Mouse (Mus musculus): ENCODE measurements around the gene Asic4. TPM values are rescaled to one million over a fixed set of nuclear protein-coding genes. Genes with fewer than 3 reads are reported as not detected.
A peak's percentile ranks its signal among the peaks of the same experiment; 100 is the strongest.

Gene Asic4
- polyA plus RNA-seq, 1 experiment from 2014 or later, result 7.2 TPM

DNA sequence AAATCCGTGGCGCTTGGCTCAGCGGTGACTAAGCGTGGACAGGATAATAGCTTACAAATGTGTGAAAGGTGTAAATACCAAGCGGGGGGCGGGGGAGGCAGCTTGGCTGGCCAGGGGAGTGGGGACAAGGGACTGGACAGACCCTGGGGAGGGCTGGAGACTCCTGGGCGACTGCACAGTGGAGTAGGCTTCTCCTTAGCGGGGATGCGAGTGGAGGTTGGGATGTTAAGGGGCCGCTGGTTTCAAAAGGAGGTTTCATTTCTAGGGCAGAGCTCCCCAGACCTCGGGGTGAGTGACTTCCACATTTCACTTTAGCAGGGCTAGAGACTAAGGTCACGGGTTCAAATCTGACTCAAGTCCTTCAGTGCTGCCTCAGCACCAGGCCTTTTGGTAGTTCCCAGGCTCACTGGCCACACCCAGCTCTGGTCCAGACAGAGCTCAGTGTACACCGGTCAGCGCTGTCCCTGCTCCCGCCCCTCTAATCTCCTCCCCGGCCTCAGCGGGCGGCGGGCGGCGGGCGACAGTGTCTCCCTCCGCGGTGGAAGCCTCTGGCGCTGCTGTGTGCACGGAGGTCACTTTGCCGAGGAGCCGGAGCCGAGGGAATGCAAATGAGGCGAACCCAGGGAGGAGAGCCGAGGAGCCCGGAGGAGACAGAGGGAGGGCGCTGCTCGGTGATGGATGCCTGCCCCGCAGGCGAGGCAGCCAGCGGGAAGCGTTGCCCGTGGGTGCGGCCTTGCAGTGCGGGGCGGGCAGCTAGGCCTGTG is 8.0 kb downstream of the Asic4 start:
- peak overlapping the region; percentile 12 for H3K9ac ChIP-seq (replicated peaks; ENCODE audit: low read depth, low read length)
- no peak overlapping the region for H3K27ac ChIP-seq (ENCODE audit: low read length)
- peak overlapping the region; percentile 56 for H3K4me2 ChIP-seq (ENCODE audit: low read length)
- H3K27me3 ChIP-seq (replicated peaks; ENCODE audit: control insufficient read depth, insufficient read depth, low read length), result peaks cover 5% of the 10 kb centered on the region; the same call in 1 of the 2 replicates
- WGBS, result 4% methylated on average over 42 of the region's 42 CpGs
- H3K36me3 ChIP-seq (ENCODE audit: control insufficient read depth, insufficient read depth), result no peaks in the 10 kb centered on the region
- H3K9me3 ChIP-seq (ENCODE audit: control insufficient read depth, low read length), result no peaks in the 10 kb centered on the region
- peak overlapping the region; percentile 31 for H3K4me3 ChIP-seq (replicated peaks; ENCODE audit: low read length)
- H3K4me1 ChIP-seq (replicated peaks; ENCODE audit: control insufficient read depth, insufficient read depth, low read length), result peaks cover 28% of the 10 kb centered on the region
- peak; percentile 45 for ATAC-seq

DNA sequence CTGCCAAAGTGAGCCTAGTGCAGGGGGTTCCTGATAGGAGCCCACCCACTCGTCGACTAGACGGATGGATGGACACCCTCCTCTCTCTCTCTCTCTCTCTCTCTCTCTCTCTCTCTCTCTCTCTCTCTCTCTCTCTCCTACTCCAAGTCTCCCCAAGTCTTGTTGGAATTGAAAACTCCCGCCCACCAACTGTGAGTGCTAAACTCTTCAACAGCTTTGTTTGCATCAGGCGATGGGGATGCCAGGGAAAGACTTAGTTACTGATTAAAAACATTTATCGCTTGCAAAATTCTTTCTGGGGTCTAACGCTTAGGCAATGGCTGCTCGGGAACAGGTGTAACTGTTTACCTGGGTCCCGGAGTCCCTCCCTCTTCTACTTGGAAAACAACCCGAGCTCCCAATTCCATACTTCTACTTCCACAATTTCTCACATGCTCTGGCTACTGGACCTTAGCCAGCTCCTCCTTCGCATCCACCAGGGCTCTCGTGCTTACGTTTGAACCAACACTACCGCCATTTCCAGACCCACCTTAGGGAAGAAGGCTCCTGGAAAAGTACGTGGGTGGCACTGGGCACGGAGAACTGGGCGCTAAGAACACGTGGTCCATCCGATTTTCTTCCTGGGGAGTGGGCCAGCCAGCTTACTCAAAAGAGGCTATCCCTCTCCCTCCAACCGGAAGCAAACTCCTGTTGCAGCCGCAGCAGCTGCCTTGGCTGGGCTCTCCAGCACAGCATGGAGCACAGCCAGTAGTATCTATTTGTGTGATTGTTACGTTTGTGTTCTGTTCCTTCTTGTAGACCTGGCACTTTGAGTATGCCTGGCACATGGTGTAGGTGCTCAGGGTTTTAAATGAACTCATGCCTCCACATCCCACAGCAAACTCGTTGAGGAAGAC is 8.8 kb downstream of the Asic4 start:
- no peak overlapping the region for H3K27ac ChIP-seq (ENCODE audit: low read length)
- no peaks in the 10 kb centered on the region for H3K9me3 ChIP-seq (ENCODE audit: control insufficient read depth, low read length)
- H3K36me3 ChIP-seq (ENCODE audit: control insufficient read depth, insufficient read depth), result no peaks in the 10 kb centered on the region
- H3K4me1 ChIP-seq (replicated peaks; ENCODE audit: control insufficient read depth, insufficient read depth, low read length), result peaks cover 28% of the 10 kb centered on the region
- peak overlapping the region; percentile 56 for H3K4me2 ChIP-seq (ENCODE audit: low read length)
- peaks cover 5% of the 10 kb centered on the region; the same call in 1 of the 2 replicates for H3K27me3 ChIP-seq (replicated peaks; ENCODE audit: control insufficient read depth, insufficient read depth, low read length)
- peak overlapping the region; percentile 12; the same call in 1 of the 2 replicates for H3K9ac ChIP-seq (replicated peaks; ENCODE audit: low read depth, low read length)
- 12% methylated on average over 23 of the region's 23 CpGs for WGBS
- peak overlapping the region; percentile 31 for H3K4me3 ChIP-seq (replicated peaks; ENCODE audit: low read length)
- 0 out of 2 replicates have a peak, but pooled peaks have one; percentile 13 for ATAC-seq

DNA sequence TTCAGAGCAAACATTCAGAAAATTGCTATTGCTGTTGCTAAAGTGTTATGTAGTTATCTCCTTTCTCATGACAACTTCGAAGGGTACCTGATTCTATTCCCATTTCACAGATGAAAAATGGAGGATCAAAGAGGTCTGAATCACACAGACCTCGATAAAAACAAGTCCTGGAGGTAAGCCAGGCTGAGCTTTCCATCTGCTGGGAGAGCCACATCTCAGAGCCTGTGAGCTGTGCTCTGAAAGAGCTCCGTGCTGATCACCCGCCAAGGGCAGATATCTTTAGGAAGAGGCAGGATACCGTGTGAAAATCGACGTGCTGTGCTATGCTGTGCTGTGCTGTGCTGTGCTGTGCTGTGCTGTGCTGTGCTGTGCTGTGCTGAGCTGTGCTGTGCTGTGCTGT is 10.1 kb downstream of the Asic4 start:
- Histone ChIP-seq H3K36me3 (ENCODE audit: control insufficient read depth, insufficient read depth) (no peaks in the 10 kb centered on the region), H3K9me3 (ENCODE audit: control insufficient read depth, low read length) (no peaks in the 10 kb centered on the region)

DNA sequence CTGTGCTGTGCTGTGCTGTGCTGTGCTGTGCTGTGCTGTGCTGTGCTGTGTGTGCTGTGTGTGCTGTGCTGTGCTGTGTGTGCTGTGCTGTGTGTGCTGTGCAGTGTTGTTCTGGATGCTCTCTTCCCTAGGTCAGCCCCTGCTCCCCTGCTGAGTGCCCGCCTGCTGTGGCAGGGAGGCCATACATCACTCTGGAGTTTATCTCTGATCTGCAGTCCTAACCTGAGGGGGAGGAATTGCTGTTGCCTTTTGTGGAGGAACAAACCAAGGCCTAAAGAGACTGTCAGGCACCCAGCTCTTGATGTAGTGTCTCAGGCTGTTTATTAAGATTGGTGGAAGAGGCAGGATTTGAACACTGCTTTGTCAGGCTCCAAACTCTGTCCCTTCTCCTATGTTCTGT is 12.4 kb downstream of the Asic4 start:
- Histone ChIP-seq H3K4me2 (ENCODE audit: low read length) (no peak overlapping the region), H3K27me3 (replicated peaks; ENCODE audit: control insufficient read depth, insufficient read depth, low read length) (peaks cover 5% of the 10 kb centered on the region; the same call in 1 of the 2 replicates), H3K4me1 (replicated peaks; ENCODE audit: control insufficient read depth, insufficient read depth, low read length) (peaks cover 21% of the 10 kb centered on the region), H3K27ac (ENCODE audit: low read length) (no peak overlapping the region), H3K4me3 (replicated peaks; ENCODE audit: low read length) (no peak overlapping the region), H3K9ac (replicated peaks; ENCODE audit: low read depth, low read length) (no peak overlapping the region), H3K9me3 (ENCODE audit: control insufficient read depth, low read length) (no peaks in the 10 kb centered on the region), H3K36me3 (ENCODE audit: control insufficient read depth, insufficient read depth) (no peaks in the 10 kb centered on the region)
- no peak for ATAC-seq
- 36% methylated on average over 1 of the region's 1 CpGs for WGBS

More for the DNA sequence above, 10.1 kb downstream of the Asic4 start:
- H3K27ac ChIP-seq (ENCODE audit: low read length), result no peak overlapping the region
- 54% methylated on average over 7 of the region's 7 CpGs for WGBS
- no peak for ATAC-seq
- no peak overlapping the region for H3K9ac ChIP-seq (replicated peaks; ENCODE audit: low read depth, low read length)
- H3K4me1 ChIP-seq (replicated peaks; ENCODE audit: control insufficient read depth, insufficient read depth, low read length), result peaks cover 28% of the 10 kb centered on the region
- H3K4me3 ChIP-seq (replicated peaks; ENCODE audit: low read length), result no peak overlapping the region
- H3K27me3 ChIP-seq (replicated peaks; ENCODE audit: control insufficient read depth, insufficient read depth, low read length), result peaks cover 5% of the 10 kb centered on the region; the same call in 1 of the 2 replicates
- no peak overlapping the region for H3K4me2 ChIP-seq (ENCODE audit: low read length)

DNA sequence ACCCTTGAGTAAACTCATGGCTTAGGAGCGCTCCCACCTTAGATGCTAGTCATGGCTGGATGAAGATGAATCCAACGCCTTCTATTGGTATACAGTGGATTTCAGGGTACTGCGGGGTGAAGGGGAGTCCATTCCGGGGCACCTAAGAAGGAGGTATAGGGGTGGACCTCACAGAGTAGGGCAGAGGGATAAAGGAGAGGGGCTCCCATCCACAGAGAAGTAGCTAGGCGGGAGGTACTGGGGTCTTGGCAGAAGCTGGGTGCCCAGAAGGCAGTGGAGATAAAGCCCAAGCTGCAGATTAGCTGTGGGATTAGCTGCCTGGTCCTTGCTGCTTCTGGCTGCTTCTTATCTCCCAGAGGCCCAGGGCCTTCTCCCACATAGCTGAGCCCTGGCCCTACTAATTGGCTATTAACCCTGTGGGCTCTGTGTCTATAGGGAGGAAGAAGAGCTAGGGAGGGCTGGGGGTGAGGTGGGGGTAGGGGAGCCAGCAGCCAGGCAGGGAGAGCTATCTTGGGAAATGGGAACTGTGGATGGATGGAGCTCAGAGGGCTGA is 13.5 kb downstream of the Asic4 start:
- ATAC-seq, result no peak
- H3K36me3 ChIP-seq (ENCODE audit: control insufficient read depth, insufficient read depth), result no peaks in the 10 kb centered on the region
- 57% methylated on average over 5 of the region's 5 CpGs for WGBS
- no peak overlapping the region for H3K4me3 ChIP-seq (replicated peaks; ENCODE audit: low read length)
- no peaks in the 10 kb centered on the region for H3K9me3 ChIP-seq (ENCODE audit: control insufficient read depth, low read length)
- H3K4me2 ChIP-seq (ENCODE audit: low read length), result no peak overlapping the region
- H3K4me1 ChIP-seq (replicated peaks; ENCODE audit: control insufficient read depth, insufficient read depth, low read length), result peaks cover 10% of the 10 kb centered on the region
- H3K27ac ChIP-seq (ENCODE audit: low read length), result no peak overlapping the region
- H3K27me3 ChIP-seq (replicated peaks; ENCODE audit: control insufficient read depth, insufficient read depth, low read length), result peaks cover 6% of the 10 kb centered on the region; the same call in 1 of the 2 replicates
- no peak overlapping the region for H3K9ac ChIP-seq (replicated peaks; ENCODE audit: low read depth, low read length)

DNA sequence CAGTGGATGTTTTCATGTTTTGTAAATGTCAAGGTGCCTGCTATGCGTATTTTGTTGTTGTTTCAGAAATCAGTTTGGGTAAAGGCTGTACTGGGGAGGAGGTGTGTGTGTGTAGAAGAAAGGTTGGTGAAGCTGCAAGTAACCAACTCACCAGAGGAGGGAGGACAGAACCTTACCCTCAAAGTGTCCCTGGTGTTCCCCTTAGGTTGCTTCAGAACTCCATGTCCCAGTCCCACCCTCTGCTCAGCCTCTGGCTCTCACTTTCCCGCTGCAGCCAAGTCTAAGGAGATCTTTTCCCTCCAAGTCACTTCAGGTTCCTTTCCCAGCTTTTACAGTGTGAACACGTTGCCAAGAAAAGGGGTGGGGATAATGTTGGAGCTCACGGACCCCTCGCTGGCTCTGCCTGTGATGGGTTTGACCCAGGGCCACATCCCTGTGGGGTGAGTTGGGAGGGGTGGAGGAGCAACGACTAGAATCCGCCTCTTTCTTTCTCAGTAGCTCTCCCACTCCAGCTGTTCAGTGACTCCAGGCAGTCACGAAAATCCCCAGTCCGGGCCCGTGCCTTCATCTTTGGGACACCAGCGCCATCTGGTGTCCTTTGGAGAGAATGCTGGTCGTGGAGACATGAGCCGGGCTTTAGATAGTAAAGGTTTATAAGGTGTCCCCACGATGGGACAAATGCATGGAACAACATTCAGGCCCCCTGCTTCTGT is 17.1 kb downstream of the Asic4 start:
- Histone ChIP-seq H3K4me2 (ENCODE audit: low read length) (peak overlapping the region; percentile 33; the same call in 1 of the 2 replicates), H3K27ac (ENCODE audit: low read length) (no peak overlapping the region)

DNA sequence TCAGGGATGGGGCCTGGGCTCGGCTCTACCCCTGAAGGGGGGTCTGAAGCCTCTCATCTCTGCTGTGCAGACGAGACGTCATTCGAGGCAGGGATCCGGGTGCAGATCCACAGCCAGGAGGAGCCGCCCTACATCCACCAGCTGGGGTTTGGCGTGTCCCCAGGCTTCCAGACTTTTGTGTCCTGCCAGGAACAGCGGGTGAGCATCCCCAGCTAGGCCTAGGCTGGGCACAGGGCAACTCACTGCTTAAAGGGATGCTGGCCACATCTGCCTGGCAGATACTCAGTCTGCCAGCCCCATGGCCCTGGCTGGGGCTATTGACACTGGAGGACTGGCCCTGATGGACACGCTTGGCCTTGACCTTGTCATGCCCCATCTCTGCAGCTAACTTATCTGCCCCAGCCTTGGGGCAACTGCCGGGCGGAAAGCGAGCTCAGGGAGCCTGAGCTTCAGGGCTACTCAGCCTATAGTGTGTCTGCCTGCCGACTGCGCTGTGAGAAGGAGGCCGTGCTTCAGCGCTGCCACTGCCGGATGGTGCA is 19.1 kb downstream of the Asic4 start:
- Histone ChIP-seq H3K4me1 (replicated peaks; ENCODE audit: control insufficient read depth, insufficient read depth, low read length) (peaks cover 5% of the 10 kb centered on the region), H3K27me3 (replicated peaks; ENCODE audit: control insufficient read depth, insufficient read depth, low read length) (peaks cover 6% of the 10 kb centered on the region; the same call in 1 of the 2 replicates), H3K36me3 (ENCODE audit: control insufficient read depth, insufficient read depth) (peaks cover 7% of the 10 kb centered on the region), H3K27ac (ENCODE audit: low read length) (no peak overlapping the region), H3K4me2 (ENCODE audit: low read length) (no peak overlapping the region), H3K4me3 (replicated peaks; ENCODE audit: low read length) (no peak overlapping the region), H3K9ac (replicated peaks; ENCODE audit: low read depth, low read length) (no peak overlapping the region), H3K9me3 (ENCODE audit: control insufficient read depth, low read length) (no peaks in the 10 kb centered on the region)
- 83% methylated on average over 17 of the region's 17 CpGs for WGBS
- ATAC-seq, result no peak

More for the DNA sequence above, 17.1 kb downstream of the Asic4 start:
- H3K4me3 ChIP-seq (replicated peaks; ENCODE audit: low read length), result 0 out of 2 replicates have a peak overlapping the region, but pooled peaks have one; percentile 13
- H3K9ac ChIP-seq (replicated peaks; ENCODE audit: low read depth, low read length), result no peak overlapping the region
- ATAC-seq, result peak; percentile 80
- H3K36me3 ChIP-seq (ENCODE audit: control insufficient read depth, insufficient read depth), result 0 out of 2 replicates have a peak, but pooled peaks cover 2% of the 10 kb centered on the region
- H3K4me1 ChIP-seq (replicated peaks; ENCODE audit: control insufficient read depth, insufficient read depth, low read length), result peaks cover 4% of the 10 kb centered on the region
- WGBS, result 7% methylated on average over 14 of the region's 14 CpGs
- H3K27me3 ChIP-seq (replicated peaks; ENCODE audit: control insufficient read depth, insufficient read depth, low read length), result peaks cover 6% of the 10 kb centered on the region; the same call in 1 of the 2 replicates
- no peaks in the 10 kb centered on the region for H3K9me3 ChIP-seq (ENCODE audit: control insufficient read depth, low read length)

DNA sequence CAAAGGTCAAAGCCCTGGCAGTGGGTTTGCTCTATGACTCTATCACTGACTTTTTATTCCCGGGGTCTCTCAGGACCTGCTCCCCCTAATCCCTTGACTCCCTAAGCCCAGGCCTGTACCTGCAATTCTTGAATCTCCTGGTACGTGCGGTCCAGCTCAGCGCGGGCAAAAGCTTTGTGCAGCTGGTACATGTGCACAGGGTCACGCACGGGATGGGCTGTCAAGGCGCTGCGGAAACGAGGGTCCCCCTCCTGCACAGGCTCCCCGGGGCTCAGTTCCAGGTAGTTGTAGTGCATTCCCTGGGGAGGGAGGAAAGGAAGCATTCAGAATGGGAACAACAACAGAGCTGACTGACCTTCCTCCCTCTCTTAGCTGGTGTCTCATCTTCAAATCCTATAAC is 26.2 kb downstream of the Asic4 start:
- no peak overlapping the region for H3K4me2 ChIP-seq (ENCODE audit: low read length)
- H3K27me3 ChIP-seq (replicated peaks; ENCODE audit: control insufficient read depth, insufficient read depth, low read length), result peaks cover 5% of the 10 kb centered on the region; the same call in 1 of the 2 replicates
- no peaks in the 10 kb centered on the region for H3K9me3 ChIP-seq (ENCODE audit: control insufficient read depth, low read length)
- no peak overlapping the region for H3K4me3 ChIP-seq (replicated peaks; ENCODE audit: low read length)
- H3K4me1 ChIP-seq (replicated peaks; ENCODE audit: control insufficient read depth, insufficient read depth, low read length), result peaks cover 34% of the 10 kb centered on the region
- H3K36me3 ChIP-seq (ENCODE audit: control insufficient read depth, insufficient read depth), result peaks cover 25% of the 10 kb centered on the region
- 96% methylated on average over 11 of the region's 11 CpGs for WGBS
- H3K9ac ChIP-seq (replicated peaks; ENCODE audit: low read depth, low read length), result no peak overlapping the region
- no peak overlapping the region for H3K27ac ChIP-seq (ENCODE audit: low read length)
- no peak for ATAC-seq
